Mouse (Mus musculus) CH12.LX (cell line): ENCODE data around the gene Selenos. TPM values are rescaled to one million over a fixed set of nuclear protein-coding genes. Genes with fewer than 3 reads are reported as not detected.

Source experiments
- DNase-seq: peaks from one replicate; pipeline ENCODE4 v3.0.0-alpha.2; 2013; ENCODE audit errors: extremely low read depth
- H3K27ac ChIP-seq: 2 replicates; pipeline ENCODE4 v1.5.1; 2012; ENCODE audit warnings: low read depth, mild to moderate bottlenecking, control low read depth, moderate library complexity; ENCODE audit not compliant: insufficient read depth
- H3K27me3 ChIP-seq: replicated peaks from 2 replicates; pipeline ENCODE3; 2012; ENCODE audit warnings: inconsistent platforms
- H3K36me3 ChIP-seq, 2 experiments: replicated peaks in 1 of 2; 2 replicates each; pipeline versions ENCODE3 to v1.6.1; 2012; ENCODE audit warnings: inconsistent platforms in 1 of 2, low read length in 1 of 2, mild to moderate bottlenecking in 1 of 2, mixed read lengths in 1 of 2, moderate library complexity in 1 of 2; ENCODE audit not compliant: control insufficient read depth in 1 of 2, insufficient read depth in 1 of 2
- H3K4me1 ChIP-seq, 2 experiments: 2 replicates each; pipeline ENCODE4 v1.6.1; 2012; ENCODE audit warnings: inconsistent platforms in 1 of 2, moderate library complexity in 1 of 2; ENCODE audit not compliant: insufficient read depth in 2 of 2, control insufficient read depth in 1 of 2
- H3K4me2 ChIP-seq: 2 replicates; pipeline ENCODE4 v1.6.1; 2012; ENCODE audit warnings: low read depth, mild to moderate bottlenecking, control low read depth; ENCODE audit not compliant: poor library complexity, insufficient read depth, severe bottlenecking
- H3K4me3 ChIP-seq, 3 experiments: fragments of 150-350 bp in 1 of 3; sonication (generic) in 1 of 3; replicated peaks in 1 of 3; 2 replicates each; pipeline versions ENCODE3 to v1.5.1; 2011 to 2012; ENCODE audit warnings: low read depth in 2 of 3, low read length in 2 of 3, mild to moderate bottlenecking in 2 of 3, moderate library complexity in 2 of 3, control low read depth in 1 of 3, improper control_type of control experiment in 1 of 3, inconsistent platforms in 1 of 3, mixed read lengths in 1 of 3; ENCODE audit not compliant: poor library complexity in 1 of 3
- H3K79me2 ChIP-seq: replicated peaks from 2 replicates; pipeline ENCODE4 v1.6.1; 2012; ENCODE audit warnings: mild to moderate bottlenecking, moderate library complexity; ENCODE audit not compliant: control insufficient read depth, poor library complexity, insufficient read depth, severe bottlenecking; ENCODE audit errors: extremely low read depth
- H3K9ac ChIP-seq: 2 replicates; pipeline ENCODE4 v1.6.1; 2012; ENCODE audit warnings: low read depth, mild to moderate bottlenecking, control low read depth, moderate library complexity; ENCODE audit not compliant: insufficient read depth
- H3K9me3 ChIP-seq: replicated peaks from 2 replicates; pipeline ENCODE3; 2012; ENCODE audit warnings: low read length, inconsistent platforms, mixed read lengths
- BHLHE40 ChIP-seq: IDR thresholded peaks from 2 replicates; pipeline ENCODE4 v1.6.1; 2011; ENCODE audit warnings: mild to moderate bottlenecking, low read depth, low read length, improper control_type of control experiment
- CHD2 ChIP-seq: IDR thresholded peaks from 2 replicates; pipeline ENCODE4 v1.6.1; 2011; ENCODE audit warnings: low read length, improper control_type of control experiment
- CTCF ChIP-seq, 2 experiments: IDR thresholded peaks in 1 of 2; conservative IDR thresholded peaks in 1 of 2; 2 replicates each; pipeline ENCODE4 v1.5.1; 2011 to 2012; ENCODE audit warnings: low read depth in 2 of 2, low read length in 2 of 2, improper control_type of control experiment in 1 of 2, inconsistent platforms in 1 of 2, mild to moderate bottlenecking in 1 of 2, moderate library complexity in 1 of 2
- GABPA ChIP-seq: IDR thresholded peaks from 2 replicates; pipeline ENCODE4 v1.6.1; 2012; ENCODE audit warnings: low read depth, low read length, improper control_type of control experiment, inconsistent platforms; ENCODE audit not compliant: insufficient replicate concordance
- HCFC1 ChIP-seq: IDR thresholded peaks from 2 replicates; pipeline ENCODE4 v1.6.1; 2012; ENCODE audit warnings: low read depth, mild to moderate bottlenecking, inconsistent platforms, low read length, improper control_type of control experiment
- IRF4 ChIP-seq: IDR thresholded peaks from 2 replicates; pipeline ENCODE4 v1.6.1; 2014; ENCODE audit warnings: low read depth, mild to moderate bottlenecking, inconsistent platforms, low read length, improper control_type of control experiment
- JUND ChIP-seq: conservative IDR thresholded peaks from 2 replicates; pipeline ENCODE4 v1.6.1; 2011; ENCODE audit warnings: low read depth, low read length, improper control_type of control experiment
- MAFK ChIP-seq: IDR thresholded peaks from 2 replicates; pipeline ENCODE4 v1.6.1; 2011; ENCODE audit warnings: low read length, improper control_type of control experiment; ENCODE audit not compliant: insufficient replicate concordance
- MAZ ChIP-seq: IDR thresholded peaks from 2 replicates; pipeline ENCODE4 v1.6.1; 2012; ENCODE audit warnings: low read depth, mild to moderate bottlenecking, inconsistent platforms, low read length, improper control_type of control experiment, moderate library complexity
- MXI1 ChIP-seq: IDR thresholded peaks from 2 replicates; pipeline ENCODE4 v1.6.1; 2011; ENCODE audit warnings: mild to moderate bottlenecking, low read depth, low read length, improper control_type of control experiment
- MYC ChIP-seq: IDR thresholded peaks from 2 replicates; pipeline ENCODE4 v1.6.1; 2011; ENCODE audit warnings: low read depth, mild to moderate bottlenecking, improper control_type of control experiment, low read length
- NELFE ChIP-seq: IDR thresholded peaks from 2 replicates; pipeline ENCODE4 v1.6.1; 2011; ENCODE audit warnings: low read depth, low read length, improper control_type of control experiment
- POLR2AphosphoS2 ChIP-seq: IDR thresholded peaks from 2 replicates; pipeline ENCODE4 v1.6.1; 2011; ENCODE audit warnings: low read depth, low read length, improper control_type of control experiment
- RAD21 ChIP-seq: IDR thresholded peaks from 2 replicates; pipeline ENCODE4 v1.6.1; 2011; ENCODE audit warnings: low read depth, mild to moderate bottlenecking, low read length, improper control_type of control experiment, moderate library complexity
- SIN3A ChIP-seq: IDR thresholded peaks from 2 replicates; pipeline ENCODE4 v1.6.1; 2012; ENCODE audit warnings: low read length, improper control_type of control experiment, inconsistent platforms
- TBP ChIP-seq: conservative IDR thresholded peaks from 2 replicates; pipeline ENCODE4 v1.6.1; 2011; ENCODE audit warnings: low read depth, low read length, improper control_type of control experiment
- UBTF ChIP-seq: IDR thresholded peaks from 2 replicates; pipeline ENCODE4 v1.6.1; 2012; ENCODE audit warnings: low read depth, mild to moderate bottlenecking, inconsistent platforms, low read length, improper control_type of control experiment, moderate library complexity
- USF2 ChIP-seq: conservative IDR thresholded peaks from 2 replicates; pipeline ENCODE4 v1.6.1; 2011; ENCODE audit warnings: low read depth, low read length, improper control_type of control experiment
- ZMIZ1 ChIP-seq: IDR thresholded peaks from 2 replicates; pipeline ENCODE4 v1.6.1; 2012; ENCODE audit warnings: low read depth, mild to moderate bottlenecking, inconsistent platforms, low read length, improper control_type of control experiment
- ZNF384 ChIP-seq: IDR thresholded peaks from 2 replicates; pipeline ENCODE4 v1.6.1; 2012; ENCODE audit warnings: low read depth, low read length, improper control_type of control experiment, inconsistent platforms
- dilution Hi-C: fragments of 300-500 bp; cut with MboI; formaldehyde crosslinking; loops from 2 replicates; pipeline ENCODE4 v1.14.3; 2020; ENCODE audit warnings: low sequenced_read_pairs; ENCODE audit not compliant: extremely low pct_unique_long_range_greater_than_20kb, extremely low pct_ligation_motif_present
- in situ Hi-C: fragments of 300-500 bp; cut with MboI; formaldehyde crosslinking; loops from 3 replicates; pipeline ENCODE4 v1.14.3; 2019; ENCODE audit warnings: low sequenced_read_pairs, low pct_ligation_motif_present, low pct_unique_long_range_greater_than_20kb, mixed read lengths
- polyA plus RNA-seq: library from polyadenylated mRNA; unstranded; fragments of >175 nt; gene quantifications from 2 replicates; pipeline ENCODE4 v1.2.1, GENCODE M21; 2012; ENCODE audit warnings: low read depth; ENCODE audit not compliant: insufficient read length
- total RNA-seq, 2 experiments: library from RNA; depleted of rRNA; stranded (reverse); fragments of 300-350 nt in 1 of 2; fragments of >200 nt in 1 of 2; gene quantifications; 2 replicates each; pipeline ENCODE4 v1.2.3; 2012 to 2014

Selenos gene
- total and polyA plus RNA-seq, 3 experiments, result 75.0 to 112 (median 101) TPM

GRCm38 (mm10) chr7:66128857-66129256 lies 49.4 kb downstream of the Selenos start:
- H3K27ac ChIP-seq, result no peak overlapping the region
- peaks cover 0 to 12% of the 10 kb centered on the region in 2 experiments for H3K36me3 ChIP-seq
- no peaks in the 10 kb centered on the region for H3K27me3 ChIP-seq
- H3K79me2 ChIP-seq, result no peaks in the 10 kb centered on the region
- in situ Hi-C loops, result no loop called here
- no peak overlapping the region for H3K4me2 ChIP-seq
- H3K4me3 ChIP-seq, result no peak overlapping the region
- TF ChIP-seq JUND, result no peak
- no peak for TF ChIP-seq GABPA
- TF ChIP-seq USF2, result no peak
- no peak for TF ChIP-seq ZNF384
- TF ChIP-seq, all 38 proteins: peak for 0
- H3K9me3 ChIP-seq, result peaks cover 2% of the 10 kb centered on the region
- dilution Hi-C loops, result no loop called here
- DNase-seq, result no peak
- H3K9ac ChIP-seq, result no peak overlapping the region
- peaks cover 7 to 15% of the 10 kb centered on the region in 2 experiments for H3K4me1 ChIP-seq

- peaks cover 2% of the 10 kb centered on the region for H3K9me3 ChIP-seq
- H3K36me3 ChIP-seq, result peaks cover 0 to 10% of the 10 kb centered on the region in 2 experiments
- H3K4me3 ChIP-seq, result no peak overlapping the region
- dilution Hi-C loops (no loop called here), in situ Hi-C loops (no loop called here)
- H3K79me2 ChIP-seq, result no peaks in the 10 kb centered on the region
- H3K27ac ChIP-seq, result no peak overlapping the region
- no peaks in the 10 kb centered on the region for H3K27me3 ChIP-seq
- no peak for DNase-seq
- H3K4me2 ChIP-seq, result no peak overlapping the region
- H3K4me1 ChIP-seq, result peaks cover under 1 to 10% of the 10 kb centered on the region in 2 experiments; a peak in 2 of 4 replicates
- no peak overlapping the region for H3K9ac ChIP-seq
- no peak for TF ChIP-seq IRF4
- no peak for TF ChIP-seq BHLHE40
- TF ChIP-seq TBP, result no peak
- TF ChIP-seq NELFE, result no peak
- no peak for TF ChIP-seq HCFC1
- TF ChIP-seq RAD21, result no peak
- no peak for TF ChIP-seq MAFK
- TF ChIP-seq ZMIZ1, result no peak
- TF ChIP-seq MAZ, result no peak
- TF ChIP-seq ZNF384, result no peak
- no peak for TF ChIP-seq CHD2
These were observed 50.8 kb downstream of the Selenos start for GRCm38 (mm10) chr7:66130296-66130695.

GRCm38 (mm10) chr7:66131776-66132421 lies 52.5 kb downstream of the Selenos start:
- Histone ChIP-seq H3K36me3 (peaks cover 0 to 2% of the 10 kb centered on the region in 2 experiments), H3K9me3 (peaks cover 2% of the 10 kb centered on the region), H3K4me2 (no peak overlapping the region), H3K4me3 (no peak overlapping the region), H3K9ac (no peak overlapping the region), H3K27me3 (no peaks in the 10 kb centered on the region), H3K27ac (no peak overlapping the region), H3K79me2 (no peaks in the 10 kb centered on the region), H3K4me1 (peaks cover 0 to 13% of the 10 kb centered on the region in 2 experiments; a peak in 1 of 4 replicates)
- no peak for TF ChIP-seq RAD21
- TF ChIP-seq CTCF (conservative IDR thresholded peaks at IDR 0.05 in 1 of 2, IDR thresholded peaks at IDR 0.05 in 1 of 2; ENCODE audit: low read depth in 2 of 2, low read length in 2 of 2), result no peak
- no peak for TF ChIP-seq USF2
- no peak for TF ChIP-seq UBTF
- TF ChIP-seq SIN3A, result no peak
- TF ChIP-seq MXI1, result no peak
- TF ChIP-seq MYC, result no peak
- no peak for TF ChIP-seq NELFE
- TF ChIP-seq POLR2AphosphoS2, result no peak
- in situ Hi-C loops (no loop called here), dilution Hi-C loops (no loop called here)
- DNase-seq, result no peak
